Mouse (Mus musculus) left cerebral cortex, adult 8-10 months (tissue): ENCODE measurements around the gene Ubqlnl. TPM values are rescaled to one million over a fixed set of nuclear protein-coding genes. Genes with fewer than 3 reads are reported as not detected.

Experiments used
- DNase-seq, 2 experiments: peaks; one replicate each; pipeline ENCODE4 v3.0.0; 2022; ENCODE audit warnings: low spot score in 2 of 2
- total RNA-seq, 4 experiments: library from RNA; stranded (reverse); gene quantifications; 2 replicates each; pipeline ENCODE4 v1.2.4; 2022

Ubqlnl gene
- not detected for total RNA-seq

DNA sequence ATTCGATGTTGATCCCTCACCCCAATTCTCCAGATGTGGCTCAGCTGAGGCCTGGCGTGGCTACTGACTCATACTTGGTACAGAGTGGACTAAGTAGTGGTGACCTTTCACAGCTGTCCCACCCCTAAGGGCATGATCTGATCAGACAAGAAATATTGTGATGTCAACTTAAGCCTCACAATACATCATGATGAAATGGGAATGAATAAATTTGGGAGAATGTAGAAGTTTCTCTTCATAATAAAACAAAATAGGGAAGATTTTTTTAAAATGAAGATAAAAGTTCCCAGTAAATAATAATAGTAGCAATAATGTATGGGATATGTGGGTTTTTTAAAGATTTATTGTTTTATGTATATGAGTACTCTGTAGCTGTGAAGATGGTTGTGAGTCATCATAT is at the start of gene Ubqlnl:
Gene Ubqlnl, minus strand, starts transcription at position 101 of the 400 bp plus-strand sequence.
- no peak for DNase-seq

DNA sequence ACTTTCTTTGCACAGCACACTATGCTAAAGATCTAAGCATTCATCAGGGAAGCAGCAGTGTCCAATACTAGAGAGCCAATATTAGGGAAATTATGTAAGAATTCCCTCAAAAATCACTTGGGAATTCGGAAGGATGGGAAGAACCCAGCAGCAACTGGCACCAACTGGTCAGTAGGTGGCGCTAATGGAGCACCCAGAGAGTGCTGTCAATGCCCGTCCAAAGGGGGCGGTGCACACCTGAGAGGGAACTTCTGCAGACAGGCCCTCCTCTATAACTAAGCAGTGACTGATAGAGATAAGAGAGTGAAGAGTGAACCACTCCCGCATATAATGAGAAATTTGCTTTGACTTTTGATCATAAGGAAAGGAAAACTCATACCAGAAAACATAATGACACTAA is 49.5 kb upstream of the Ubqlnl start:
- DNase-seq: no peak

DNA sequence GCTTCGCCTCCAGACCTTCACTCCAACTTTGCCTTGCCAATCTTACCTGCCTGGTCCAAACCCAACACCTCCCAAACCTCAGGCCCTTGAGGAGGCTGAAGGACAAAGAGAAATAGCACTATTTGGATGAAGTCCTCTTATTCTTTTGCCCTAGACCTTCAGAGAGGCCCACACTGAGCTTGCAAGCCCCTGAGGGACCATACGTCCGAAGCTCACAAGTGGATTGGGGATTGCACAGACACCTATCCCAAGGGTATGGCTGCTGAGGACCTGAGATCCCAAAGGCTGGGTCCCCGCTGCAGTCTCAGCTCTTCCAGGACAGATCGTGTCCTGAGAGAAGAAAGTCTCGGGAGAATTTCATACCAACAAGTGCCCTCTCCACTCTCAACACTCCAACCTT is 45.5 kb upstream of the Ubqlnl start, which contains the start of gene Olfr649:
Gene Olfr649, minus strand, starts transcription at position 101 of the 400 bp plus-strand sequence.
- no peak for DNase-seq

DNA sequence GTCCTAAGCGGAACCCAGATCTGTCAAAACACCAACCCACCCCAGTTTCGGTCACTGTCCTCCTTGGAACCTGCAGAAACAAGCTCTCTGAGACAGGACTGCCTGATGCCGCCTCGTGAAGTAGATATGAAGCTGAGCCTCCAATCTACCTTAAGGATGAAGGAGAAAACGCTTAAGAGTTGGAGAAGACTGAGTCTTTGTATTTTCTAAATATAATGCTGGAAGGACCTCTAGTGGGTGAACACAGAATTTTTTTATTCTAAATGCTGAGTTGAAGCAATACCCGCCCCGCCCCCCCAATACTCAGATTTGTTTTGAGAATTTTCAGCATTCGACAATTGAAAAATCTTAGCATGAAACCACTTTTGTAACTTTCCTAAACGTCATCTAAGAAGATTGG is 40.9 kb upstream of the Ubqlnl start:
- no peak for DNase-seq

DNA sequence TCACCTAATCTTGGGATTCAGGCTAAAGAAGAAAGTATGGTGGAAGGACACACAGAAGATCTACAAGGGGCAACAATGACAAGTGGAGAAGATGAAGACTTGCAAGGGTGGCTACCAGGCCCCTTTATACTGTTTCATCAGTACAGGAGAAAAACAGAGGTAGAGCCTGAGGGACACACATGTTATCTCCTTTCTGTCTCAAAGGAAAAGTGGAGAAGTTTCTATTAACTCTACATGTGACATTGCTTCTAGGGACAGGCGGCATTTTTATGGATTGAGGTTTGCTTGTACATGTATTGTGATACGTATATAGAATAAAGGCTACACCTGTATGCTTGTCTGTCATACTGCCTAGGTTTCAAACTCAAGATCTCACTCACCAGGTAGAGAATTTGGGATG is 32.9 kb upstream of the Ubqlnl start, which contains the start of gene Olfr648:
Gene Olfr648, minus strand, starts transcription at position 101 of the 400 bp plus-strand sequence.
- no peak for DNase-seq

DNA sequence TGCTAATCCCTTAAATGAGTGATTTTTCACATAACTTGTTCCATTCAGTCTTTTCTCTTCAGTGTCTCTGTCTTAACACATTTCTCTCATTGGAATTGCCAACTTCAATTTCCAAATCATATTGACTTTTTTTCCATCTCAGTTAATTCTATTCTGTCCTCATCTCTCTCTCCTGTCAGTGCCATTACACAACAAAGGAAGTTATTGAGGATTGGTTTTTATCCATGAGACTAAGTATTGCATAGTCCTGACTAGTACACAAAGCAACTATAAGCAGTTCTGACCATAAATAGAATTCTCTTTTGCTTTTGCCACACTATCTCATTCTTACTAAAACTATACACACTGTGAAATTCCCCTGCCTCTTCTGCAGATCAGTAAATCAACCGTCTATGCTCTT is 28.7 kb upstream of the Ubqlnl start:
- DNase-seq: no peak

DNA sequence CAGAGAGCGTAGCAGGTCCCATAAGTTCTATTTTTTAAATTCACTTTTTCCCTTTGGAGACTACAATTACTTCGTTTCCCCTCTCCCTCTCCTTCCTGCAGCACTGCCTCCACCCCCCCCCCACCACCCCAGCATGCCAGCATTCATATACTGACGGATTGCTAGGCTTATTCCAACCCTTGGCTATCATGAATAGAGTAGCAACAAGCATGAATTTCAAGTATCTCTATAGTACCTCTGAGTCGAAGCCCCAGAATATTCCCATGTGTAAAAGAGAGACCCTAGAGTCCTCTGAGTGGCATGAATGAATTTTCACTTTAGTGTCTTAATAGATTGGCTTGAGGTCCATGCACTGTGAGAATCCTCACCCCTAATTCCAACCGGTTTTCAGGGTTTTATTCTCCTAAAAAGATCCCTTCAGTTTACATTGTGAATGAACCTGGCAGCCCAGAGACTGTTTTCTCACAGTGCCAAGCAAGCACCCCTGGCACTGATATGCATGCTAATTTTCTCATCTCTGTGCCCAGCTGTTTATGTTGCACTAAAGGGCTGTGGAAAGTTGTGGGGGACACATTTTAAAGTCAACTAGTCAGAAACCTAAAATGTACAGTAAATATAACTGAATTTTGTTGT is 28.2 kb upstream of the Ubqlnl start:
- no peak for DNase-seq

DNA sequence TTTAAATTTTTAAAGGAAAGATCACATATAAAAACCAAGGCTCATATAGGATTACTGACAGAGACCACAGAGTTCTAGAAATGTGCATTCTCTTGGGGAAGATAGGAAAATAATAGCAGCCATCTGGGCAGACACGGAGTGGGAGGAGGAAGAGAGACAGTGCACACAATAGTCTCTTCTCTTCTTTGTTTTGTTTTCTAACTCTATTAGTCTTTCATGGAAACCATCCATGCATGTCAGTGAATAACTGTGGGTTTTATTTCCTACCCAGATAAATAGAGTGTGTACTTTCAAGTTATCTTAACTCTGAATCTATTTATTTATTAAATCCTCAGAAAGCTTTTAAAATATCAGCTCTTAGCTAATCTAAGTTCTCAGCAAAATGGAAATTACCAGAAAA is 24.7 kb upstream of the Ubqlnl start:
- no peak for DNase-seq

DNA sequence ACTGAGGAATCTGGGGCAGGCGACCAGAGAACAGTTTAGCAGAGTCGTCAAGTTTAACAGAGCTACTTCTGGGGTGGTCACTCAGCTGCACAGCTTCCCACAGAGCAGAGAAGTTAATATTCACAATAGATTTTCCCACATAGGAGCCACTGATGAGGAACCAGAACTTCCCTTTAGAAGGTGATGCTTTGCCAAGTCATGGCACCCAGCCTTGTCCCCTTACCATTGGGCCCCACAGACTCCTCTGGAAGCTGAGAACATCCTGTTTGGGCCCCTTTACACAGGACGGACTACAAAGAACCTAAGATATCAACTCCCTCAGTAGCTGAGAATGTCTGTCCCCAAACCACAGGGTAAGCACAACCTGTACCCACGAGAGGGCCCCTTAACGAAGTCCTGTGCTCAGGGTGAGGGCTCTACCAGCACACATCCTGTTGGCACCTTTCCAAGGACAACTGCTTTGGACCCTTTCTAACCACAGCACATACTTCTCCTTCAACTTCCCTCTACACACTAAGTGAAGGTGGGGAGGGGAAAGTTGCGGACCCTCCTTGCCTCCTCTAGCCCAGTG is 19.4 kb upstream of the Ubqlnl start:
- no peak for DNase-seq

DNA sequence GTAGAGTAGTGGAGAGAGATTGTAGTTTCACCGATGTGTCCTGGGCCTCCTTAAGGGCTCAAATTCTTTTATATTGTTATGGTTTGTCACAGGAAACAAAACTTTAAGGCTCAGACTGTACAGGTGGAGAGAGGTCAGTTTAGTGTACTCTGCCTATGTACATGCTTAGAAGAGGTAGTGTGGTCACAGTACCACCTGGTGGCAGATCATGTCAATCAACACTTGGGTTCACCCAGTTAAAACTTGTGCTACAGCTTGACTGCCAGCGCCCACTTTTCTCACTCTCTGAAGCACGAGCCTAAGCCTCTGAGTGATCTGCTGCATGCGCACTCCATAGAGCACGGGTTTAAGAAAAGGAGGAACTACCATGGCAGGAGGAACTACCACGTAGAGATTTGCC is 16.7 kb upstream of the Ubqlnl start:
- no peak for DNase-seq

DNA sequence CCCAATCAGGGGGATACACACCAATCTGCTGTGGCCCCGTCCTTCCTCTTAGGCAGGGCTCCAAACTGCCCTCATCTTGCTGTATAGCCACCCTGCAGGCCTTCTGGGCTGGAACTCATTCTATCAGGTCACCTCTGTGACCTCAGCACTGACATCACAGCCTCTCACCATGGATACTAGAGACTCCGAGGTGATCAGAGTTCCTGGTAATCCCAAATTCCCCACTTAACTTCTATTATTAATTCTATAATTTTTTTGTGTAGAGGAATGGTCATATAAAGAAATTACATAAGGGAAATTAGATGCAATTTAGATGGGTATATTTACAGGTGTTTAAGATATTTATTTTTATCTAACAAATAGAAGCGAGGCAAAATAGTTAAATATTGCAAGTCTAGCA is 7.2 kb downstream of the Ubqlnl start, which contains the start of gene Ubqln3:
Gene Ubqln3, minus strand, starts transcription at position 101 of the 400 bp plus-strand sequence.
- no peak for DNase-seq

DNA sequence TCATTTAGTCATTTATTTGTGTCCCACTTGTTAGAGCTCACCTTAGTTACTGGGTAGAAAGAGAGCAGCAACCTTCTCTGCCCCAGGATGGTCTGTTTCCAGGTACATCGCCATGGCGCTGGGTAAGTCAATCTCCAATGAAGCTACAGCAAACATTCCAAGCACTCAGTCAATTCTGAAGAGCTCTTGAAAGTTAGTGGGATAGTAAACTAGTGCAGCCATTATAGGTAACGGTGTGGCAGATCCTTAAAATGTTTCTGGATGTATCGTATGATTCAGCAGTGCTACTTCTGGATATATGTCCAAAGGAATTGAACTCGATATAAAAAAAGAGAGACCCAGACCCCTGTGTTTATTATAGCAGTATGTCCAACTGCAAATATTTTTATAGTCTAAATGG is 13.1 kb downstream of the Ubqlnl start, which contains the start of gene Olfr643:
Gene Olfr643, minus strand, starts transcription at position 101 of the 400 bp plus-strand sequence.
- no peak for DNase-seq

DNA sequence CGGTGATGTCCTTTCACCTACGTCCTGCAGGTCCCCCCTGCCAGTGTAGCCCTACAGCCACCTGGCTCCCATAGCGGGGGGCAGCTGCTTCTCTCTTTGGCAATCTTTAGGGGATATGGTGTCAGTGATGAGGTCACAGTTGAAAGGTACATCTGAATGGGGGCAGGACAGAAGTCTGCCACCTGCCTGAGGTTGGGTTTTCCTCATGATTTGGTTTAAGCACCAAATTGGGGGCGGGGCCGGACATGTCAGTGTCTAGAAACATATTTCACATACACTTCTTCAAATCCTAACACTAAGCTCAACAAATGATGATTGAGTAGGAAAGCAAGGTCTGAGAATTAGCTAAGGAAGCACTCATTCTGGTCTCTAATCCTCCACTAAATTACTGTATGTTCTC is 20.6 kb downstream of the Ubqlnl start, which contains the start of gene Ubqln5:
Gene Ubqln5, minus strand, starts transcription at position 101 of the 400 bp plus-strand sequence.
- no peak for DNase-seq

DNA sequence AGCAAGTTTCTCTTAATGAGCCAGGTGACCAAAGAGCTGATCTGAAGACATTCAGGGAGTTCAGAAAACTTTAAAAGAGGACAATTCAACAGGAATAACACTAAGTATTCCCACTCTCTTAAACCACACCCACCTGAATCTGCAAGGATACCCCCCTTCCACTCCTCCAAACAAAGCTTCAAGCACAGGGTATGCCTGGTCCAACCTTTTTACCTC is 45.7 kb downstream of the Ubqlnl start, which contains the start of gene Olfr646:
Gene Olfr646, plus strand, starts transcription at position 117 of the 216 bp plus-strand sequence.
- no peak for DNase-seq

DNA sequence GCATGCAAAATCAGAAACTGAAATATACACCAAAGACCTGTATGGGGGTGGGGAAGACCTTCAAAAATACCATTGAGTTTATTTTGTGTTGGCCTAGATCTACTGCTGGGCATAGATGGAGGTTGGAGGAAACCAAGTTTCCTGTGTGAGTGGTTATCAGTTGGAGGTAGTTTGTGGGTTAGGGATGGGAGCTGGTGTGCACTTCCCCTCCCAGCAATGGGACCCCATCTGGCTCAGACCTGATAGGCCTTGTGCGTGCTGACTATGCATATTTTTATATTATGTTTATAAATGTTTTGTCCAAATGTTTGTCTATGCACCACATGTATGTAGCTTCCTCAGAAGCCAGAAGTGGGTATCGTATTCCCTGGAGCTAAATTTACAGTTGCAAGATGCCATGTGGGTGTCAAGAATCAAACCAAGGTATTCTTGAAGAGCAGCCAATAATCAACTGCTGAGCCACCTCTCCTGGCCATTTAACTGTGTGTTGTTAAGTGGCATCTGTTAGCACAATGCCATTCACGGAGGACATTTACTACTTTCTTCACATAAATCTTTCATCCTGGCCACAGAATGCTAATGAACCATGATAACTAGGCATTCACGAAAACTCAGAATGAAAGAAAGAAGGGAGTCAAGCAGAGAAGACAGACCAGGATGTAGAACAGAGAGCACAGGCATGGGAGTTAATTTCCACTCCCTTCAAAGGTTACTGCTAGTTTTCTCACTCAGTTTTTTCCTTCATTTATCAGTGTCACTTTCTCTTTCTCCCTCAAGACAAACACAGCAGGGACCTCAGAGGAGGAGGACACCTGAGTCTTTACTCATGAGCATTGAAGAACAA is 46.2 kb downstream of the Ubqlnl start:
- no peak for DNase-seq

Other genes with a start within 250 kb of the Ubqlnl start
- gene Olfr65, start 247.1 kb downstream of the Ubqlnl start, total RNA-seq: not detected
- not detected for gene Olfr631, start 221.7 kb downstream of the Ubqlnl start, total RNA-seq
- gene Olfr632, start 216.2 kb downstream of the Ubqlnl start, total RNA-seq: not detected
- not detected for gene Olfr633, start 206.1 kb downstream of the Ubqlnl start, total RNA-seq
- gene Olfr635, start 179.4 kb downstream of the Ubqlnl start, total RNA-seq: under 1 TPM in 3 of 4 experiments, not detected in 1; 0.05 to 0.08 (median 0.07) TPM
- gene Olfr638, start 151.8 kb downstream of the Ubqlnl start, total RNA-seq: not detected
- gene Olfr639, start 133.3 kb downstream of the Ubqlnl start, total RNA-seq: under 1 TPM; 0.11 to 0.19 (median 0.14) TPM
- not detected for gene Olfr640, start 125.0 kb downstream of the Ubqlnl start, total RNA-seq
- not detected for gene Olfr641, start 115.1 kb downstream of the Ubqlnl start, total RNA-seq
- not detected for gene Olfr642, start 97.9 kb downstream of the Ubqlnl start, total RNA-seq
- gene 4930516K23Rik, start 89.1 kb downstream of the Ubqlnl start, total RNA-seq: not detected
- not detected for gene Olfr644, start 78.7 kb downstream of the Ubqlnl start, total RNA-seq
- not detected for gene Olfr645, start 65.1 kb downstream of the Ubqlnl start, total RNA-seq
- not detected for gene Olfr646, start 45.7 kb downstream of the Ubqlnl start, total RNA-seq
- not detected for gene Ubqln5, start 20.7 kb downstream of the Ubqlnl start, total RNA-seq
- gene Olfr643, start 13.2 kb downstream of the Ubqlnl start, total RNA-seq: not detected
- not detected for gene Ubqln3, start 7.3 kb downstream of the Ubqlnl start, total RNA-seq
- not detected for gene Olfm5, start 14.3 kb upstream of the Ubqlnl start, total RNA-seq
- under 1 TPM in 3 of 4 experiments, not detected in 1; 0.25 to 0.46 (median 0.28) TPM for gene Olfr648, start 32.8 kb upstream of the Ubqlnl start, total RNA-seq
- gene Olfr649, start 45.4 kb upstream of the Ubqlnl start, total RNA-seq: not detected
- gene Trim6, start 68.2 kb upstream of the Ubqlnl start, total RNA-seq: under 1 TPM in 2 of 4 experiments, not detected in 2; 0.25 to 0.46 TPM
- gene Trim34a, start 93.9 kb upstream of the Ubqlnl start, total RNA-seq: 1 to 10 TPM; 1.3 to 2.8 (median 1.9) TPM
- gene Trim5, start 137.5 kb upstream of the Ubqlnl start, total RNA-seq: 1 to 10 TPM in 1 of 4 experiments, under 1 TPM in 3; 0.33 to 1.1 (median 0.83) TPM
- 1 to 10 TPM; 1.8 to 3.9 (median 3.1) TPM for gene Trim12a, start 164.9 kb upstream of the Ubqlnl start, total RNA-seq
- gene Trim34b, start 178.9 kb upstream of the Ubqlnl start, total RNA-seq: under 1 TPM in 2 of 4 experiments, not detected in 2; 0.35 to 0.57 TPM
- 1 to 10 TPM; 1.2 to 2.3 (median 1.7) TPM for gene Trim12c, start 202.8 kb upstream of the Ubqlnl start, total RNA-seq
- under 1 TPM in 3 of 4 experiments, not detected in 1; 0.11 to 0.26 (median 0.18) TPM for gene Trim30b, start 219.3 kb upstream of the Ubqlnl start, total RNA-seq